Mouse (Mus musculus): ENCODE data around the gene Gm7682.
"Not testable (repeated sequence)": the region's sequence is repeated elsewhere in the genome, so short reads cannot be mapped to it uniquely, and the experiment has no call there.

The Gm7682 gene

GRCm38 (mm10) chr5:94445484-94445883 is at the start of gene Gm7682:
Gene Gm7682, plus strand, starts transcription at chr5:94445784.
- DNase-seq (ENCODE audit: low spot score) = not testable (repeated sequence)

Measured in embryo, embryonic 10.5 days (tissue).